Mouse (Mus musculus): ENCODE results near the gene Mitd1.

The Mitd1 gene

DNA sequence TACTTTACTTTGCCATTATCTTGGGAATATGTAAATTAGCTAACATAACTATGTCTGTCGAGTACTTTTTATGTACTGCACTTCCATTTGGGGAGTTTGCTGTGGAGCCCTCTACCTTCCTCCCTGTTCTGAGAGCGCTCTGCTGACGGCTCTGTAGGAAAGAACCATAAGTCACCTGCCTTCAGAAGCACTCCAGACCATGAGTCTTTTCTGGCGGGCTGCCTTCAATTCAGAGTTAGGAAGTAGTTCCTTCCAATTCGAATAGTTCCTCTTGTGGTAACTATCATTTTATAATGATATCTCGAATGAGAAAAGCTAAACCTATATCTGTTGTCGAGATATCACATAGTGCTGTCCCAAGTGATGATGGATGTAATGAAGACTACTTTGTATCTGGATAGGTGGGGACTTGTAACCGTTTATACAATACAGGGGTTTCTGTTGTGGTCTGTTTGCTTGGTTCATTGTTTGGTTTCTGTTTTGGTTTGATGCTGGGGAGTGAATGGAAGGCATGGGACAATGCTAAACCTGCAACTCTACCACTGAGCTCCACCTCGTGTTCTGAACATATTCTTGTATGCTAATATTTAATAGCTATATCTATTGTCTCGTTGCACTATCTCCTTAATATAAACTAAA, 22.4 kb downstream of the Mitd1 start:
- DNase-seq (ENCODE audit: low spot score in 2 of 2) = no peak

DNA sequence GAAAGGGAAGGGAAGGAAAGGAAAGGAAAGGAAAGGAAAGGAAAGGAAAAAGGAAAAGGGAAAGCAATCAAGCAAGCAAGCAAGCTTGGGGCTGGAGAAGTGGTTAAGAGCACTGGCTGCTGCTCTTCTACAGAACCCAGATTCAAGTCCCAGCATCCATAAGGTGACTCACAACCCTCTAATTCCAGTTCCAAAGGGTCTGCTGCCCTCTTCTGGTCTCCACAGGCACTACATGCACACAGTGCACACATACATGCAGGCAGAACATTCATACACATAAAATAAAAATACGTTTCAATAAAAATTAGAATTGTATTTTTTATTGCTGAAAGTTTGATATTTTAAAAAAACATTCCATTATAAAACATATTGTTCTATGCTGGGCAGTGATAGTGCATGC, 23.2 kb downstream of the Mitd1 start:
- DNase-seq (ENCODE audit: low spot score in 2 of 2) = peak; percentile 73 to 82

DNA sequence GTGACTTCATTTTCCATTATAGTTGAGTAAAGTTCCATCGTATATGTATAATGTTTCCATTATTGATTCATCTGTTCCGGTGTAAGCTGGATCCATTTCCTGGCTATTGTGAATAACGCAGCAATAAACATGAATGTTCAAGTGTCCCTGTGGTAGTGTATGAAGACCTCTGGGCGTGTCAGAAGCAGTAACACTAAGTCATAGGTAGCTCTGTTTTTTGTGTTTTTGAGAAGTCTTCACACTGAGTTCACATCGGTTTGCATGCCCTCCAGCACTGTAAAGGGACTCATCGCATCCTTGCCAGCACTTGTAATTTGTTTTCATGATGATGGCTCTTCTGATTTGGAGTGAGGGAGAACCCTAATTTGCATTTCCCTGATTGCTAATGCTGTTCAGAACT, 23.9 kb downstream of the Mitd1 start, which contains the start of gene Tsga10:
Gene Tsga10 (minus strand): TSS at position 144 of the 400 bp plus-strand sequence.
- DNase-seq (ENCODE audit: low spot score in 2 of 2) = no peak

DNA sequence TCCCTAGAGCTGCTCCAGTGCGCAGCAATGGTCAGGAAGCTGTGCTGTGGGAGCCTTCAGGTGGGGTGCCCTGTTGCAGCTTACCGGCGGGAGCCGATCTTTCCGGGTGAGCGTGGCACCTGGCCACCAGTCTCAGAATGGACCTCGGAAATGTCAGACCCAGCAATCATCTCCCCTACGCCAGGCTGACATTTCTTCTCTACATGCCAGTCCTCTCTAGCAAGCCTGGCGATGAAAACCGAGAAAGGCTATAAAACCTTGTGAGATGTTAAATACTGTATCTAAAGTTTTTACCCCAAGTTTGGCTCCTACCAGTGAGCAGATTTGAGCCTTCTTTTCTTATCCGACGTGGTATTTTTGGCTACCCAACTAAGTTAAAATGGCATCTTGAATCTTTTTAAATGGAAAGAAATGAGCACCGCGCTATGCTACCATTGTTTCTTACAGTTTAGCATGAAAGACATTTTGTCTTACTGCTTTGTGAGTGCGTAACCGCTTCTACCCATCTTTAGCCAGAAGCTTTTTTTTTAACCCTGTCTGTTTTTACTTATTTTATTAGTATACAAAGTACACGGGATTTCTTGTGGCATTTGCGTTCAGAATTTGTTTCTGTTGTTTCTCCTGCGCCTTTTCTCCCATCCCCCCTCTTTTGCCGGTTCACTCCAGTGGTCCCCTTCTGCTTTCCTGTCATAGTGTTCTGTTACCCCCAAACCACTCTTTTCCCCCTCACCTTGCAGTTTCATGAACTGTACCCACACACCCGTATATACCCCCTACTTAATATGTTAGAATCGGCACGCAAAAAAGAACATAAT, 24.6 kb downstream of the Mitd1 start:
- no peak for DNase-seq (ENCODE audit: low spot score in 2 of 2)

DNA sequence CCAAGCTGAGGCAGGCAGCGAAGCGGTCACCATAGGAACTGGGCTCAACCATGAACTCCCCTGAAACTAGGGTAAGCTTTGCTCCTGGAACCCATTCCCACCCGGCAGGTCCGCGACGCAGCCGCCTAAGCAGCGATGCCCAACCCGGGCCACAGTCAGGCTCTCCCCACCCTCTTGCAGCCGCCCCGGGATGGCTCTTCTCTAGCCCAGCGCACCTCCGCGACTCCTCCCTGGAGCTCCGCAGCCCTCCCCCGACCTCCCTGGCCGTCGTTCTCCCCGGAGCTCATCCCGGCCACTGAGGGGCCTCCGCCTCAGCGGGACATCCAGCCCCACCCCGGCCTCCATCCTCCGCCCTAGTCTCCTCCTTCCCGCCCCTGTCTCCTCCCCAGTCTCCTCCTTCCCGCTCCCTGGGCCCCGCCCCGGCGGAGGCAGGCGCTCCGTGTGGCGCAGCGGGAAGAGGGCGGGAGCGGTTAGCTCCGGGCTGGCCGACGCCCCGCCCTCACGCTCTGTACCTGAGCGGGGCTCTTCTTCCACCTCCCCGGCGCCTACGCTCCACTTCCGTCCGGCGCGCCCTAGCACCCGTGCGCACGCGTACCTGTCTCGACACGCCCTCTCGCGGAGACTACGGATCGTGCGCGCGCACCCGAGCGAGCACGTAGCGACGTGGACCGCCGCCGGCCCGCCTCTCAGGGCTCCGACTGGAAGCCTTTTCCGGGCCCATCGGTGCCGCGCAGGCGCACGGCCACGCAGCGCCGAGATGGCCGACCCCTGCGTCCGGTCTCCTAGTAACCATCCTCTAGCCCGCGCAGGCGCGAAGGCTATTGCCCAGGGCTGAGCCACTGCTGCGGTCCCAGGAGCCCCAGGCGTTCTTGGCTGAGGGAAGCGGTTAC, 25.5 kb downstream of the Mitd1 start:
- DNase-seq (ENCODE audit: low spot score in 2 of 2) = peak; percentile 99 to 100

DNA sequence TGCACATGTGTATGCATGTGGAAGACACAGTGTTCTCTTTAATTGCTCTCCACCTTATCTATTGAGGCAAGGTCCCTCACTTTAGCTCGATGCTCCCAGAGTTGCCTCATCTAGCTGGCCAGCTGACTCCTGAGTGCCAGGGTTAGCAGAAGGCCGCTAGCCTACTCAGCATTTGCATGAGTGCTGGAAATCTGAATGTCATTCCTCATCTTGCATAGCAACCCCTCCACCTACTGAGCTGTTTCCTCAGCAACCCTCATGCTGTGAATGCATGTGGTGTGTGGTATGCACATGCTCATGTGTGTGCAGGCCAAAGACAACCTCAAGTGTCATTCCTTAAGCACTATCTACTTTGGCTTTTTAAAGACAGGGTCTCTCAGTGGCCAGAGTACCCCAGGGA, 39.5 kb downstream of the Mitd1 start:
- no peak for DNase-seq (ENCODE audit: low spot score in 2 of 2)

DNA sequence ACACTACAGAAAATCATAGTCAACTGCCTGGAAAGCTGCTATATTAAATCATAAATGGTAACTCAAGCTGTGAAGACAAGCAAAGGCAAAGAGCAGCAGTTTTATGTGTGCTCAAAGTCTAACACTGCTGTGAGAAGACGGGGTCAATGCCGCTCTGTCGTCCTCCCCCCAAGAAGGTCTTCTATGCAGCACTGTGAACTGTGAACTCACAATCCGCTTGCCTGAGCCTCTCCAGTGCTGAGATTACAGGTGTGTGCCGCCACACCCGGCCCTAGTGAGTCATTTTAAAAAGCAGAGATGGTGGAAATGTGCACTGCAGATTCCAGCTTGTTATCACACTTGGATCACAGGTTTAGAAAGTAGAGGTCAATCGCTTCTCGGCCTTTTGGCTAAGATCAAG, 43.3 kb downstream of the Mitd1 start:
- DNase-seq (ENCODE audit: low spot score in 2 of 2) = no peak

DNA sequence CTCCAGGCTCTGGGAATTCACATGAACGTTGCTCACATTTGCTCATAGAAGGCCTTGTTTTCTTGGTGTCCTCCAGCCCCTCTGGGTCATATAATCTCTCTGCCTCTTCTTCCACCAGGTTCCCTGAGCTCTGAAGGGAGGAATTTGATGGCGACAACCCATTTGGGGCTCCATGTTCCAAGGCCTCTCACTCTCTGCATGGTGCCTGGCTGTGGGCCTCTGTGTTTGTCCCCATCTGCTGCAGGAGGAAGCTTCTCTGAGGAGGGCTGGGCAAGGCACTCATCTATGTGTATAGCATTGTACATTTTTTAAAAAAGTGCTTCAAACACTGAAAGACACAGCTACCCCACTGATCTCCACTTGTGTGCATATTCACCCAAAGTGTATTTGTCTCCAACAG, 58.5 kb downstream of the Mitd1 start:
- DNase-seq (ENCODE audit: low spot score in 2 of 2) = no peak
